Mouse (Mus musculus): ENCODE data around the gene Col5a1. TPM values are rescaled to one million over a fixed set of nuclear protein-coding genes. Genes with fewer than 3 reads are reported as not detected.

The Col5a1 gene
- polyA plus RNA-seq, 1 experiment from 2014 or later: 27.9 TPM

DNA sequence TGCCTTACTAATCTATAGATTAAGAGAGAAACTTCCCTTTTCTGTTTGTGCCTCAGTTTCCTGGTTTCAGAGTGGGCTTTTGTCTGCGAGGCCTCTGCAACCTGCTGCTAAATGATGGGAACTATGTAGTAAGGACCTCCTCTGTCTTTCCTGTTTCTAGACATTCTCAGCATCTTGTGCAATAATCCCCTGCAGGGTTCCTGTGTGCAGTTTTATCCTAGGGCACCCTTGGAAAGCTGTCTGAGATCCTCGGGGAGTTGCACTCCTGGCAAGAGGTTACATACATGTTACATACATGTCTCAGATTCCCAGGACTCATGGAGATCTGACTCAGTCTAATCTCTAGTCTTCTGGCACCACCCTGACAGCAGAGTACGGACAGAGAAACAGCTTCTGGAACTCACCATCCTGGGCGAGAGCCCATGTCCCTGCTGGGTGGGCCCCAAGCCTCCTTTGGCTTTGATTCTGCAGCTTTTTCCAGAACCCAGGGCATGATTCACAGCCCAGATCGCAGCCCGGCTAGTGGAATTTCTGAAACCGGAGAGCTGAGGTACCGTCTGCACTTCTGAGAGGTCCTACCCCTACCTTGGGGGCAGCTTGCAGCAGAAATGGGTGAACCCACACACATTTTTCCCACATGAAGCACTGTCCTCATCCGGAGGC, 24.5 kb upstream of the Col5a1 start:
- 77% methylated on average over 9 of the region's 9 CpGs for WGBS
- Histone ChIP-seq H3K27ac (ENCODE audit: low read depth, low read length) (no peak overlapping the region), H3K9ac (ENCODE audit: low read depth, low read length) (no peak overlapping the region), H3K4me2 (no peak overlapping the region), H3K4me1 (replicated peaks; ENCODE audit: control insufficient read depth, insufficient read depth, low read length) (0 out of 2 replicates have a peak, but pooled peaks cover 2% of the 10 kb centered on the region), H3K4me3 (ENCODE audit: low read depth, low read length) (no peak overlapping the region), H3K27me3 (replicated peaks; ENCODE audit: control insufficient read depth, insufficient read depth, low read length) (no peaks in the 10 kb centered on the region), H3K36me3 (ENCODE audit: control insufficient read depth, insufficient read depth, low read length) (no peaks in the 10 kb centered on the region), H3K9me3 (ENCODE audit: control insufficient read depth, low read length) (no peaks in the 10 kb centered on the region)
- no peak for ATAC-seq (replicated peaks; ENCODE audit: low FRiP score)
- DNase-seq (ENCODE audit: low spot score): no peak

DNA sequence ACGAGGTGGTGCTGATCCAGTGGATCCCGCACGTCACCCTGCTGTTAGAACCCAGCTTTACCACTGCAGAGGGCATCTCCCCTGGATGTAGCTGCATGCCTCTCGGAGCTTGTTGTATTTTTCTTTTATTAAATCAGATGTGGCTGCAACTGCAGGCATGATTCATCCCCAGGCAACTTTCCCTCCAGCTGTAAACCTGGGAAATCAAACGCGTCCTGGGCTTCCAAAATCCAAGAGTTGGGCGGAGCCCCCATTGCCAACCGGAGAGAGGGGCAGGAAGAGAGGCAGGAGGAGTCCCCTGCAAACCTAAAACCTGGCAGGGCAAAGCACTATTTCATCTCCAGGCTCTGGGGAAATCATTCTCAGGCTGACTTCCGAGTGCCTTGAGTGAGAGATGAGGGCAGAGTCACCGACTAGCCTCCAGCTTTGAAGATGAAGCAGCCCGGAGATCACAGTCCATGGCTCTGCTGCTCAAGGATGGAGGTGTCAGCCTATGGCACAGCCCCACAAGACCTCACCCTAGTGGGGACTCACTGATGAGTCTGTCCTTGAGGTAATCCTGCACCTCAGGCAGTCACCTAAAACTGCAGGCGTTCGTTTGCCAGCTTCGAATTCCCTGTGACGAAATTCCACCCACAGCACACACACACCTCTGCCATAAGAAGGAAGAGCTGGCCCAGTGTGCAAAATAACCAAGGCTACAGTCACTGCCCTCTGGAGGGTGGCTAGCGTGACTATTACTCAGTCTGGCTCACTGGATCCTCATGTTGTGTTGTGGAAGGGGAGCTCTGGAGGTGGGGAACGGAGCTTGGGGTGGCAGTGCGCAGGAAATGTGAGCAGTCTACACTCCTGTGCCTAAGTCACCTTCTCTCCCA, 21.5 kb upstream of the Col5a1 start:
- 69% methylated on average over 18 of the region's 18 CpGs for WGBS
- Histone ChIP-seq H3K4me1 (replicated peaks; ENCODE audit: control insufficient read depth, insufficient read depth, low read length) (no peaks in the 10 kb centered on the region), H3K4me2 (no peak overlapping the region), H3K9ac (ENCODE audit: low read depth, low read length) (no peak overlapping the region), H3K27ac (ENCODE audit: low read depth, low read length) (no peak overlapping the region), H3K4me3 (ENCODE audit: low read depth, low read length) (no peak overlapping the region), H3K27me3 (replicated peaks; ENCODE audit: control insufficient read depth, insufficient read depth, low read length) (peaks cover 5% of the 10 kb centered on the region; the same call in 1 of the 2 replicates), H3K36me3 (ENCODE audit: control insufficient read depth, insufficient read depth, low read length) (no peaks in the 10 kb centered on the region), H3K9me3 (ENCODE audit: control insufficient read depth, low read length) (no peaks in the 10 kb centered on the region)
- ATAC-seq (replicated peaks; ENCODE audit: low FRiP score) (no peak), DNase-seq (ENCODE audit: low spot score) (no peak)

DNA sequence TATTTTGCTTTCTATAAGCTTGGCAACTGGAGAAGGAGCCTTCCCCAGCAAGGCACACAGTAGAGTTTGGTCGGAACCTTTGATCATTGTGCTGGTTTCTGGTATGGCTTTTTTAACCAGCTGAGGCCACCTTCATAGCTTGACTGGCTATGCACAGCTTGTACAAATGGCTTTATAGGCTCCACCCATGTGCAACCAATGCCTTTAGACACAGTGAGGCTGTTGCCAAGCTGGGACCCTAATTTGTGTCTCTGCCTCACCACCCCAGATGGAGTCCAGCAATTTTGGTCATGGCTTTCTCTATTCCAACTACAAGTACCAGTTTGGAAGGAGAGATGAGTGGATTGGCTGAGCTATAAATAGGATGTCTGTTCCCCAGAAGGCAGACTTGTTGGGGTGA, 15.6 kb upstream of the Col5a1 start:
- 75% methylated on average over 1 of the region's 1 CpGs for WGBS
- Histone ChIP-seq H3K9me3 (ENCODE audit: control insufficient read depth, low read length) (no peaks in the 10 kb centered on the region), H3K27me3 (replicated peaks; ENCODE audit: control insufficient read depth, insufficient read depth, low read length) (peaks cover 5% of the 10 kb centered on the region; the same call in 1 of the 2 replicates), H3K9ac (ENCODE audit: low read depth, low read length) (no peak overlapping the region), H3K4me3 (ENCODE audit: low read depth, low read length) (no peak overlapping the region), H3K4me1 (replicated peaks; ENCODE audit: control insufficient read depth, insufficient read depth, low read length) (peaks cover 10% of the 10 kb centered on the region), H3K4me2 (no peak overlapping the region), H3K27ac (ENCODE audit: low read depth, low read length) (no peak overlapping the region; the same call in 1 of the 2 replicates), H3K36me3 (ENCODE audit: control insufficient read depth, insufficient read depth, low read length) (no peaks in the 10 kb centered on the region)
- ATAC-seq (replicated peaks; ENCODE audit: low FRiP score): no peak
- DNase-seq (ENCODE audit: low spot score): no peak

DNA sequence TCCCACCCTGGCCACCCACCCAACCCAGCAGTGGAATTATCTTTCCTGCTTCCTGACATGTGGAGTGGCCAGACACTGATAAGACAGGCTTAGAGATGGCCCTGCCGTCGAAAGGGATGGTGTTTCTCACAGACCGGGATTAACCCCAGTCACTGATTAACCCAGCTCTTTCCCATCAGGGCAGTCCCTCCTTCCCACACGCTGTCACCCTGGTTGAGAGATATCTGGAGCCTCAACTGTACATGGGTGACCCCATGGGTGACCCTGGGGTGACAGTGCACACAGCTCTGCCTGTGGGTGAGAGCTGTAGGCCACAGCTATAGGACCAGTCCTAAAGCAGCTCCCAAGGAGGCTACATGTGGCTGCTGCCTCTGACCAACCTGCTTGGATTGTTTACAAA, 15.2 kb upstream of the Col5a1 start:
- no peak overlapping the region; the same call in 1 of the 2 replicates for H3K27ac ChIP-seq (ENCODE audit: low read depth, low read length)
- DNase-seq (ENCODE audit: low spot score): no peak
- H3K4me2 ChIP-seq: no peak overlapping the region
- H3K4me1 ChIP-seq (replicated peaks; ENCODE audit: control insufficient read depth, insufficient read depth, low read length): peaks cover 10% of the 10 kb centered on the region
- H3K36me3 ChIP-seq (ENCODE audit: control insufficient read depth, insufficient read depth, low read length): no peaks in the 10 kb centered on the region
- 4% methylated on average over 4 of the region's 4 CpGs for WGBS
- H3K9ac ChIP-seq (ENCODE audit: low read depth, low read length): no peak overlapping the region
- ATAC-seq (replicated peaks; ENCODE audit: low FRiP score): peak; percentile 43
- H3K9me3 ChIP-seq (ENCODE audit: control insufficient read depth, low read length): no peaks in the 10 kb centered on the region
- no peak overlapping the region for H3K4me3 ChIP-seq (ENCODE audit: low read depth, low read length)
- peaks cover 5% of the 10 kb centered on the region; the same call in 1 of the 2 replicates for H3K27me3 ChIP-seq (replicated peaks; ENCODE audit: control insufficient read depth, insufficient read depth, low read length)

DNA sequence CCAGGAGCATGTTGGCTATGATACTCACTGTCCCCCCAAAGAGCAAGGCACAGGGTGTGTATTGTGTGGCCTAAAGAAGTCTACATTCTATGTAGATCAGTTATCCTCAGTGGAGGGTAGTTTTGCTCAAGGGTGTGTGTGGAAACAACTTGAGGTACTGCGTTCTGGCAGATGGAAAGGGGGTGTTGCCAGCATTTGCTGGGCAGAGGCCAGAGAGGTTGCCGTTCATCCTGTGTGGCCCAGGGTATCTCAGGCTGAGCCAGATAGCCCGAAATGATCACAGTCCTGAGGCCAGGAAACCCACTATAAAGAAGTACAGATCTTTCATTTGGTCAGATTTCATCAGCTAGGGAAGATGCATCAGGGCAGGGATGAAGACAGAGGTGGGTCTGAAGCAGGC, 13.9 kb upstream of the Col5a1 start:
- H3K4me2 ChIP-seq: no peak overlapping the region
- H3K27ac ChIP-seq (ENCODE audit: low read depth, low read length): no peak overlapping the region
- H3K36me3 ChIP-seq (ENCODE audit: control insufficient read depth, insufficient read depth, low read length): no peaks in the 10 kb centered on the region
- ATAC-seq (replicated peaks; ENCODE audit: low FRiP score): no peak
- H3K4me1 ChIP-seq (replicated peaks; ENCODE audit: control insufficient read depth, insufficient read depth, low read length): peaks cover 10% of the 10 kb centered on the region
- no peak overlapping the region for H3K9ac ChIP-seq (ENCODE audit: low read depth, low read length)
- H3K9me3 ChIP-seq (ENCODE audit: control insufficient read depth, low read length): no peaks in the 10 kb centered on the region
- H3K27me3 ChIP-seq (replicated peaks; ENCODE audit: control insufficient read depth, insufficient read depth, low read length): peaks cover 5% of the 10 kb centered on the region; the same call in 1 of the 2 replicates
- DNase-seq (ENCODE audit: low spot score): no peak
- 50% methylated on average over 3 of the region's 3 CpGs for WGBS
- H3K4me3 ChIP-seq (ENCODE audit: low read depth, low read length): no peak overlapping the region

DNA sequence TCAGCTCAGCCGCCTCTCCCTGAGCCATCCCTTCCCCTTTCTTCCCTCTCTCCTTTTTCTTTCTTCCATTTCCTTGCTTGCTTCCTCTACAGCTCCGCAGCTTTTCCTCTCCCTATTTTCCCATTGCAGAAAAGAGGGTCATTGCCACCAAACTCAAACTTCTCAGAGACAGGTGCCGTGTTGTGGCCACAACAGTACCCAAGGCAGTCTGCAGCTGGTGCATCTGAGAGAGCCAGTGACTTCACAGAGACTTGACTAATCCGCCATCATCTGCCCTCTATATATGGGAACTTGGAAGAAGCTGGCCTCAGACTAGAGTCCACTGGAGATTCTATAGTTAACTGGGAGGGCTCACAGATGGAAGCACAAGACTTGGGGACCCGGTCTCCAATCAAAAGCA, 13.2 kb upstream of the Col5a1 start:
- no peak overlapping the region for H3K9ac ChIP-seq (ENCODE audit: low read depth, low read length)
- H3K9me3 ChIP-seq (ENCODE audit: control insufficient read depth, low read length): no peaks in the 10 kb centered on the region
- peaks cover 10% of the 10 kb centered on the region for H3K4me1 ChIP-seq (replicated peaks; ENCODE audit: control insufficient read depth, insufficient read depth, low read length)
- H3K27me3 ChIP-seq (replicated peaks; ENCODE audit: control insufficient read depth, insufficient read depth, low read length): 0 out of 2 replicates have a peak, but pooled peaks cover 5% of the 10 kb centered on the region
- no peak overlapping the region for H3K4me2 ChIP-seq
- ATAC-seq (replicated peaks; ENCODE audit: low FRiP score) (no peak), DNase-seq (ENCODE audit: low spot score) (no peak)
- H3K36me3 ChIP-seq (ENCODE audit: control insufficient read depth, insufficient read depth, low read length): no peaks in the 10 kb centered on the region
- 71% methylated on average over 5 of the region's 5 CpGs for WGBS
- no peak overlapping the region for H3K4me3 ChIP-seq (ENCODE audit: low read depth, low read length)
- H3K27ac ChIP-seq (ENCODE audit: low read depth, low read length): no peak overlapping the region

DNA sequence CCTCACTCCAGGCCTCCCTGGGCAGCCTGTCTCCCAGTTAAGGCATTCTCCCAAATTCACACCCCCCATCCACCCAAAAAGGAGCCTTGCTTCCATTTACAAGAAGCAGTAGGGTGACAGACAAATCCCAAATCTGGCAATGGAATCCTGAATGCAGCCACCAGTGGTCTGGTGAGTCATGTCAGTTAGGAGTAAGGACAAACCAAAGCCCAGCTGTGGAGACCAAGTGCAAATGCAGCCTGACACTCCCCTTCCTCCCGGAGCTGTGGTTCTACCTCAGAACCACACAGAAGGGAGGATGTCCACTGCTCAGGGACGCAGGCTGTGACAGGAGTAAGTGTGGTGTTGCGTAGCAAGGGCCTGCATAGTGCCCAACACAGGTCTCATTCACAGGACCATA, 11.6 kb upstream of the Col5a1 start:
- no peak overlapping the region for H3K4me3 ChIP-seq (ENCODE audit: low read depth, low read length)
- WGBS: 55% methylated on average over 3 of the region's 3 CpGs
- no peak overlapping the region for H3K9ac ChIP-seq (ENCODE audit: low read depth, low read length)

DNA sequence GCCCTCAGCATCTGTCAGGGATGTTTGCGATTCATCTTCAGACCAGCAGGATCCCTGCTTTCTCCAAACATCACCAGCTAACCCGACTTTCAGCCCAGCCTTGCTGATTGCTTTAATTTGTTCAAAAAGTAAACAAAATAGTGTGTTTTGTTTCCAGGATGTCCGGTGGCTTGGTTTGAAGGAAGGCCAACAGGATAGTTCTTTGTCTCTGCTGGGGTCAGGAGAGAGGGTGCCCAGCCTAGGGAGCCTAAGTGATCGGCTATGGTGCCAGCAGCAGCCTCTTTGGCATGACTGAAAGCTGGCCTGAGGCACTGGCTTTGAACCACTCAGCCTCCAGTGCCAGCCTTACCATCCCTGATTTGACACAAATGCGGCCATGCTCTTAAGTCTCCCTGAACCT, 11.0 kb upstream of the Col5a1 start:
- DNase-seq (ENCODE audit: low spot score): no peak
- H3K27ac ChIP-seq (ENCODE audit: low read depth, low read length): no peak overlapping the region
- no peak overlapping the region for H3K4me2 ChIP-seq
- no peak overlapping the region for H3K9ac ChIP-seq (ENCODE audit: low read depth, low read length)
- H3K4me3 ChIP-seq (ENCODE audit: low read depth, low read length): no peak overlapping the region
- no peaks in the 10 kb centered on the region for H3K27me3 ChIP-seq (replicated peaks; ENCODE audit: control insufficient read depth, insufficient read depth, low read length)
- 61% methylated on average over 5 of the region's 5 CpGs for WGBS
- H3K4me1 ChIP-seq (replicated peaks; ENCODE audit: control insufficient read depth, insufficient read depth, low read length): peaks cover 10% of the 10 kb centered on the region
- H3K9me3 ChIP-seq (ENCODE audit: control insufficient read depth, low read length): no peaks in the 10 kb centered on the region
- no peak for ATAC-seq (replicated peaks; ENCODE audit: low FRiP score)
- H3K36me3 ChIP-seq (ENCODE audit: control insufficient read depth, insufficient read depth, low read length): no peaks in the 10 kb centered on the region

More for the DNA sequence above, 11.6 kb upstream of the Col5a1 start:
- no peaks in the 10 kb centered on the region for H3K27me3 ChIP-seq (replicated peaks; ENCODE audit: control insufficient read depth, insufficient read depth, low read length)
- H3K27ac ChIP-seq (ENCODE audit: low read depth, low read length): no peak overlapping the region
- no peak for ATAC-seq (replicated peaks; ENCODE audit: low FRiP score)
- H3K36me3 ChIP-seq (ENCODE audit: control insufficient read depth, insufficient read depth, low read length): no peaks in the 10 kb centered on the region
- H3K9me3 ChIP-seq (ENCODE audit: control insufficient read depth, low read length): no peaks in the 10 kb centered on the region
- H3K4me1 ChIP-seq (replicated peaks; ENCODE audit: control insufficient read depth, insufficient read depth, low read length): peaks cover 10% of the 10 kb centered on the region
- no peak for DNase-seq (ENCODE audit: low spot score)
- H3K4me2 ChIP-seq: no peak overlapping the region

All from liver, embryonic 11.5 days (tissue).